Mouse (Mus musculus) small intestine, adult 2 months (tissue): ENCODE measurements around the gene Gpkow. TPM values are rescaled to one million over a fixed set of nuclear protein-coding genes. Genes with fewer than 3 reads are reported as not detected.
A peak's percentile ranks its signal among the peaks of the same experiment; 100 is the strongest.

Experiments used
- H3K27ac ChIP-seq: fragments of 200-500 bp; 2 replicates; pipeline ENCODE4 v1.5.1; 2012; ENCODE audit warnings: low read depth, low read length, control low read depth, inconsistent platforms; ENCODE audit not compliant: insufficient read depth
- H3K27me3 ChIP-seq: fragments of 200-500 bp; 2 replicates; pipeline ENCODE4 v1.6.1; 2012; ENCODE audit warnings: mild to moderate bottlenecking, moderate library complexity, low read length, inconsistent platforms; ENCODE audit not compliant: control insufficient read depth, insufficient read depth
- H3K36me3 ChIP-seq: fragments of 200-500 bp; 2 replicates; pipeline ENCODE4 v1.6.1; 2012; ENCODE audit warnings: mild to moderate bottlenecking, low read length, control low read depth, inconsistent platforms; ENCODE audit not compliant: control insufficient read depth, insufficient read depth
- H3K4me1 ChIP-seq: fragments of 200-500 bp; 2 replicates; pipeline ENCODE4 v1.6.1; 2012; ENCODE audit warnings: low read length, inconsistent platforms, mixed read lengths; ENCODE audit not compliant: control insufficient read depth, insufficient read depth, insufficient read length
- H3K4me3 ChIP-seq: fragments of 200-500 bp; 2 replicates; pipeline ENCODE4 v1.5.1; 2012; ENCODE audit warnings: low read depth, mild to moderate bottlenecking, control low read depth, inconsistent platforms, low read length, moderate library complexity
- CTCF ChIP-seq: fragments of 200-500 bp; IDR thresholded peaks from 2 replicates; pipeline ENCODE4 v1.5.1; 2012; ENCODE audit warnings: low read depth, mild to moderate bottlenecking, control low read depth, inconsistent platforms, low read length, moderate library complexity, mixed read lengths; ENCODE audit not compliant: insufficient replicate concordance, insufficient read length; ENCODE audit errors: extremely low read depth
- POLR2A ChIP-seq: fragments of 200-500 bp; IDR thresholded peaks from 2 replicates; pipeline ENCODE4 v1.6.1; 2012; ENCODE audit warnings: low read depth, mild to moderate bottlenecking, control low read depth, inconsistent platforms, low read length, moderate library complexity
- WGBS: fragments of 180-500 bp; shearing (Covaris S2); methylation state at CpG from one replicate; pipeline ENCODE4 v1.1.7; 2018; 5-methylcytosine and 5-hydroxymethylcytosine counted together
- polyA plus RNA-seq: library from polyadenylated mRNA; depleted of rRNA; stranded (reverse); fragments of >200 nt; gene quantifications from 2 replicates; pipeline ENCODE4 v1.2.3, GENCODE M21; 2012; rRNA removed

Gene Gpkow
- 2.3 and 3.6 TPM in 2 replicates for polyA plus RNA-seq

- 11% methylated on average over 33 of the region's 33 CpGs for WGBS
- H3K27me3 ChIP-seq, result no peaks in the 10 kb centered on the region
- peaks cover 5% of the 10 kb centered on the region for H3K36me3 ChIP-seq
- TF ChIP-seq CTCF, result no peak
- TF ChIP-seq POLR2A, result peak; percentile 69
- H3K4me1 ChIP-seq, result peaks cover 2% of the 10 kb centered on the region; the same call in 1 of the 2 replicates
- H3K4me3 ChIP-seq, result peak within 1 kb of the TSS; percentile 96
- peak within 1 kb of the TSS; percentile 62 for H3K27ac ChIP-seq
Observed at GRCm38 (mm10) chrX:7696954-7697381, at the start of gene Gpkow. TSS of gene Gpkow (plus strand) at chrX:7697131.

- no peaks in the 10 kb centered on the region for H3K27me3 ChIP-seq
- H3K27ac ChIP-seq, result peak overlapping the region; percentile 83
- WGBS, result 8% methylated on average over 25 of the region's 25 CpGs
- peak overlapping the region; percentile 78 for H3K4me3 ChIP-seq
- TF ChIP-seq CTCF, result peak; percentile 27; the same call in 1 of the 2 replicates
- TF ChIP-seq POLR2A, result peak; percentile 67
- H3K4me1 ChIP-seq, result peaks cover 1% of the 10 kb centered on the region; the same call in 1 of the 2 replicates
- no peaks in the 10 kb centered on the region for H3K36me3 ChIP-seq
Observed at GRCm38 (mm10) chrX:7648671-7649304, 48.1 kb upstream of the Gpkow start.

GRCm38 (mm10) chrX:7657221-7657639, 39.7 kb upstream of the Gpkow start, which contains the start of gene Prickle3:
TSS of gene Prickle3 (plus strand) at chrX:7657260.
- WGBS, result 13% methylated on average over 26 of the region's 26 CpGs
- Histone ChIP-seq H3K27ac (peak within 1 kb of the TSS; percentile 28; the same call in 1 of the 2 replicates), H3K36me3 (peaks cover 4% of the 10 kb centered on the region; the same call in 1 of the 2 replicates)

GRCm38 (mm10) chrX:7658031-7658784, 38.7 kb upstream of the Gpkow start:
- 21% methylated on average over 15 of the region's 15 CpGs for WGBS
- TF ChIP-seq CTCF (no peak), POLR2A (peak; percentile 13; the same call in 1 of the 2 replicates)
- peak overlapping the region; percentile 25; the same call in 1 of the 2 replicates for H3K27ac ChIP-seq
- H3K4me1 ChIP-seq, result peaks cover 3% of the 10 kb centered on the region; the same call in 1 of the 2 replicates
- H3K36me3 ChIP-seq, result peaks cover 4% of the 10 kb centered on the region; the same call in 1 of the 2 replicates
- no peaks in the 10 kb centered on the region for H3K27me3 ChIP-seq
- H3K4me3 ChIP-seq, result peak overlapping the region; percentile 65

More at GRCm38 (mm10) chrX:7657221-7657639, 39.7 kb upstream of the Gpkow start, which contains the start of gene Prickle3:
- Histone ChIP-seq H3K27me3 (no peaks in the 10 kb centered on the region), H3K4me1 (peaks cover 3% of the 10 kb centered on the region; the same call in 1 of the 2 replicates), H3K4me3 (peak within 1 kb of the TSS; percentile 79)
- TF ChIP-seq POLR2A, result 0 out of 2 replicates have a peak, but pooled peaks have one; percentile 19
- TF ChIP-seq CTCF, result no peak

GRCm38 (mm10) chrX:7658785-7659589, 37.9 kb upstream of the Gpkow start:
- Histone ChIP-seq H3K27me3 (no peaks in the 10 kb centered on the region), H3K36me3 (peaks cover 4% of the 10 kb centered on the region; the same call in 1 of the 2 replicates), H3K4me3 (peak overlapping the region; percentile 65), H3K4me1 (peaks cover 3% of the 10 kb centered on the region; the same call in 1 of the 2 replicates), H3K27ac (peak overlapping the region; percentile 71)
- TF ChIP-seq POLR2A (no peak), CTCF (no peak)
- WGBS, result 42% methylated on average over 11 of the region's 11 CpGs

- Histone ChIP-seq H3K36me3 (peaks cover 9% of the 10 kb centered on the region), H3K27ac (no peak overlapping the region), H3K4me1 (peaks cover 4% of the 10 kb centered on the region; the same call in 1 of the 2 replicates), H3K27me3 (no peaks in the 10 kb centered on the region), H3K4me3 (no peak overlapping the region)
- 85% methylated on average over 4 of the region's 4 CpGs for WGBS
- TF ChIP-seq CTCF, result no peak
- no peak for TF ChIP-seq POLR2A
Observed at GRCm38 (mm10) chrX:7661086-7661485, 35.8 kb upstream of the Gpkow start.
